Mouse (Mus musculus) CH12F3 (cell line): ENCODE data around the gene 2410015M20Rik.
"Not testable (repeated sequence)": the region's sequence is repeated elsewhere in the genome, so short reads cannot be mapped to it uniquely, and the experiment has no call there.

Experiments used
- in situ Hi-C: fragments of 300-500 bp; cut with MboI; formaldehyde crosslinking; loops from 2 replicates; pipeline ENCODE4 v1.14.3; 2020; ENCODE audit warnings: low sequenced_read_pairs

The 2410015M20Rik gene

GRCm38 (mm10) chr17:56613893-56614292, 4.3 kb upstream of the 2410015M20Rik start:
- in situ Hi-C loops = not testable (repeated sequence)

- in situ Hi-C loops = no loop called here
These were observed 3.8 kb upstream of the 2410015M20Rik start, which contains the start of gene Rpl36 for GRCm38 (mm10) chr17:56613236-56613844. Rpl36 (plus strand) TSS chr17:56613416.

DNA sequence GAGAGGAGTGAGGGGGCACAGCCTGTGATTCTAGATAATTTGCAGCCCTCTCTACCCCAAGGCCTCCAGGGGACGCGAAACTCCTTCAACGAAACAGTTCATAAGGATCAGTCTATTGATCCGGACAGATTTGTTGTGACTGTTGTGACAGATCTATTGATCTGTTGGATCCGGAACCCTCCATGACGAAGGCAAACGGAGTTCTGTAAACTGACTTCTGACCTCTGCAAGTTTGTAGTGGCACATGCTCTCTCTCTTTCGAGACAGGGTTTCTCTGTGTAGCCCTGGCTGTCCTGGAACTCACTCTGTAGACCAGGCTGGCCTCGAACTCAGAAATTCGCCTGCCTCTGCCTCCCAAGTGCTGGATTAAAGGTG, 3.0 kb upstream of the 2410015M20Rik start:
- in situ Hi-C loops = not testable (repeated sequence)

- in situ Hi-C loops = no loop called here
These were observed 2.4 kb upstream of the 2410015M20Rik start for GRCm38 (mm10) chr17:56611861-56612564.

GRCm38 (mm10) chr17:56611323-56611722, 1.8 kb upstream of the 2410015M20Rik start:
- in situ Hi-C loops = no loop called here

DNA sequence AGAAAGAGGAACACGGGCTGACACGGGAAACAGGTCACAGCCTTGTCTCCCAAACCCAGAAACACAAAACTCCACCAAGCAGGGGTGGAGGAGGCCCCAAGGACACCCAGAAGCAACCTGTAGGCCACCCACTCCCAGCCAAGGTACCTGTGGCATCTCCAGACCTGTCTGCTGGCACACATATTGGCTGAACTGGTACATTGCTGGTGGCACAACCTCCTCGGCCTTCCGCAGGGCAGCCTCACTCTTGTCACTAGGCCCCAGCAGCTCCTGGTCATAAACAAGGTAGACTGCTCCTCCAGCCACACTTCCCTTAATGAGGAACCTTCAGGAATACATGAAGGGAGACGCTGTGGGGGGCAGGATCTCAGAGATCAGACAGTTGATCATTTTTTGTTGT, 872 bp downstream of the 2410015M20Rik start:
- in situ Hi-C loops = no loop called here

- in situ Hi-C loops = no loop called here
These were observed 2.0 kb downstream of the 2410015M20Rik start for GRCm38 (mm10) chr17:56607521-56608062.

DNA sequence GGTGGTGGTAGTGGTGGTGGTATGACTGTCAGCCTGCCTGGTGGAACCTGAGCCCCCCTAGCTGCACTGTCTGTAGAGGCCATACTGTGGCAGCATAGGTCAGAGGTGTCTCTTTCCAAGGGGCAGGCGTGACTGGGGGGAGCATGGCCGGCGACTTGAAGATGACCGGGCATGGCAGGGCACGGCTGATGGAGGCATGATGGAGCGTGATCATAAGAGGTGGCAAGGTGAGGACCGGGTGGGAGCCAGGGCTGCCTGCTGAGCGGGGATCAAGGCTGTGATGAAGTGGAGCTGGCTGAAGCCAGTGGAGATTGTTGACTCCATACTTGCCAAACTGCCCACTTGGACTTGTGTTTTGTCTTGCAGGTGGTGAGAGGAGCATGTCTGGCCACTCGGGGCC, 4.1 kb downstream of the 2410015M20Rik start:
- in situ Hi-C loops = no loop called here

DNA sequence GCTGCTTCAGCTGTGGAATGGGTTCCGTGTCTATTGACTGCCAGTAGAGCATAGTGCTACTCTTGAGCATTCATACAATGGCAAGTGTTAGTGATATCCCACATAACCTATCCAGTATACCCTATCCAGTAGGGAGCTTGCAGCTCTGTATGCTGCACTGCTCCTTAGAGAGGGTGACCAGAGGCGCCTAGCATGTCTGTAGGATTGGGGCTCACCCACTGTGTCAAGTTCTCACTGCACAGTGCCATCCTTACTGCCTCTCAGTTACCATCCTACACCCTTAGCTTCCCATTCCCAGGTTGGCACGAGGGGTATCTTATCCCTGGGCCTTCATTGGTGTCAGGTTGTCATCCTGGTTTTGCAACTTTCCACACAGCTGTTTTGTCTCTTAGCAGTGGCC, 5.1 kb downstream of the 2410015M20Rik start:
- in situ Hi-C loops = no loop called here

DNA sequence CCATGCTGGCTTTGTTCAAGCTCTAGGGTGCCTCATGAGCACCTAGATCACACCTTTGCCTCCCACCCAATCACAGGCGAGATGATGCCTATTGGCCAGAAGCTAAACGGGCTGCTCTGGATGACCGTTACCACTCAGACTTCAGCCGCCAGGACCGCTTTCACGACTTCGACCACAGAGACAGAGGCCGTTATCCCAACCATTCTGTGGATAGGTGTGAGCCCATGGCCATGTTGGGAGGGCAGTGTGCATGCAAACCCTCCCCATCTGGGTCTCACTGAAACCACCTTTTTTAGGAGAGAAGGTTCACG, 5.5 kb downstream of the 2410015M20Rik start:
- in situ Hi-C loops = no loop called here

- in situ Hi-C loops = no loop called here
These were observed 6.1 kb downstream of the 2410015M20Rik start for GRCm38 (mm10) chr17:56603186-56604069.

GRCm38 (mm10) chr17:56593527-56594271, 15.9 kb downstream of the 2410015M20Rik start:
- in situ Hi-C loops = no loop called here

- in situ Hi-C loops = no loop called here
These were observed 17.0 kb downstream of the 2410015M20Rik start for GRCm38 (mm10) chr17:56592553-56592952.

DNA sequence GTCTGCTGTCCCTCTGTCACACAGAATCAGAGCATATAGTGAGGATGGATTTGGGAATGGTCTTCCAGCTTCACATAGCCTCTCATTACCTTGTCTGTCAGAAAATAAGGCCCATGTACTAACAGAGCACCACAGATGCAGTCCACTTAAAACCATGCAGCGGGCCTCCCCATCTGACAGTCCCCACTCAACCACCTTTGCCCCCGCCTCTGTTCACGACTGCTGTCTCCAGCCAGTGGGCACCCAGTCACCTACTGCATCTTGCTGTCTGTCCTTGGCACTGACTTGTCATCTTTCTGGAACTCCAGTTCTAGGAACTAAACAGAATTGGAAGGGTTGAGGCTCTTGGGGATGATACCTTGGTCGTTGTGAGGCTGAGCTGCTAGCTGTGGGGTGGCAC, 20.6 kb downstream of the 2410015M20Rik start:
- in situ Hi-C loops = no loop called here

- in situ Hi-C loops = no loop called here
These were observed 21.8 kb downstream of the 2410015M20Rik start for GRCm38 (mm10) chr17:56587773-56588172.

GRCm38 (mm10) chr17:56585171-56585821, 24.3 kb downstream of the 2410015M20Rik start:
- in situ Hi-C loops = no loop called here

DNA sequence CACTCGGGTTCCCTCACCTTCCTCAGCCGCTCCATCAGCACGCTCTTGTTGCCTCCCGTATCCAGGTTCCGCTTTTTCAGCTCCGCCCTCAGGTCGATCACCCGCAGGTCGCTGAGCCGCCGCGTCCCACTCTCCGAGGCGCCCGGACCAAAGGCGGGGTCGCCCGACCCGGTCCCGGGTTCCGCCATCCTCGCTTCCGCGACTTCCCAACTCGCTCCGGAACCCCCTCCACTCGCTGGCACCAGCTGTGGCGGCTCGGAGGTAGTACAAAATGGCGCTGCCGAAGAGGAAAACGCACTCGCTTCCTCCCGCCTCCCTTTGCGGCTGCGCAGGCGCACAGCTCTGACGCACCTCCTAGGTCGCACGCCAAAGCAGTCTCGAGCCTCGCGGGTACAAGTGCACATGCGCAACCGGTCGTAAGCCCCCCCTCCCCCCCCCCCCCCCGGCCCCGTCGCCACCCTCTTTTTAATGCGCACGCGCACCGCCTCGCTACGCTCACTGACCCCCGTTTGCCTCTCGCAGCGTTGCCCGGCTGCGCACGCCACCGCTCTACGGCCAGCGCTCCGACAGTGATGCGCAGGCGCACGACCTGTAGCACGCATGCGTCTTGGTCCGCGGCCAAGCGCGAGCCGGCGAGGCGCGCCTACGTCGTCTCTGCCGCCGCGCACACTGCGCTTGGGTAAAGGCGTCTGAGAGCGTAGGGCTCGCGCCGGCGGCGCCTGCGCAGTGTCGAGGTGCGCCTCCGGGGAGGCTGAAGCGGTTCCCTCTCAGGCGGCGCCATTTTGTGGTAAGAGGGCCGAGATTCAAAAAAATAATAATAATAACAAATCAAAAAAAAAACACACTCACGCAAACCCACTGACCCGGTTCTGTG, 25.1 kb downstream of the 2410015M20Rik start, which contains the start of the genes Safb2 and Safb:
Safb2 (minus strand) TSS at position 329 of the 874 bp plus-strand sequence.
Safb (plus strand) TSS at position 569 of the 874 bp plus-strand sequence.
- in situ Hi-C loops = no loop called here

DNA sequence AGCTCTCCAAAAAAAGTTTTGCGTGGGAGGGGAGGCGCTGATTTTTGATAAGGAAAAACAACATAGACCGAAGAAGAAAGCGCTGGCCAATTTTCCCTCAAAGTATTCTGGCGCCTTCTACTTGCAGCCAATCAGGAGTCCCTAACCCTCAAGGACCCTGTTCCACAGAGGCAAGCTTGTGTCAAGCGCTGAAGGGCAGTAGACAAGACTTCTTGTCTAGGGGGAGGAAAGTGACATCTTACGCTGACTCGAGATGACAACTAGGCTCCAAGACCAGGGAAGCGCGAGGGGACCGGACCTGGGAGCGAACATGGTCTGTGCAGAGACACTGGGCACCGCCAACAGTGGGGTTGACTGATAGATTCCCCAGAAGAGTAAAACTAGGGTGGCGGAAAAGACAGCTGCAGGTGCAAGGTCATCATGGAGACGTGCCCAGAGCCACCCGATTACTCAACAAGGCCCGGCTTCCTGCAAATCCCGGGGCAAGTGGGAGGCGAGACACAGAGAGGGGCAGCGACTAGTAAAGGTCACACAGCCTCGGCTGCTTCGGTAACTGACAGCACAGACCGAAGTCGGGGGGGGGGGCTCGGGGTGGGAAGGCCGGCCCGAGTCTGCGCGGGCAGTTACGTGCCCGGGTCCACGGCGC, 25.8 kb downstream of the 2410015M20Rik start:
- in situ Hi-C loops = no loop called here

GRCm38 (mm10) chr17:56583071-56583470, 26.5 kb downstream of the 2410015M20Rik start:
- in situ Hi-C loops = no loop called here
